Mouse (Mus musculus): ENCODE measurements at regions not wholly inside any gene's neighbourhood (a gene's known extent, or its start where the extent isn't known, plus 50 kb on each side); places are given as distances from the start of the nearest gene placed in this dataset.

DNA sequence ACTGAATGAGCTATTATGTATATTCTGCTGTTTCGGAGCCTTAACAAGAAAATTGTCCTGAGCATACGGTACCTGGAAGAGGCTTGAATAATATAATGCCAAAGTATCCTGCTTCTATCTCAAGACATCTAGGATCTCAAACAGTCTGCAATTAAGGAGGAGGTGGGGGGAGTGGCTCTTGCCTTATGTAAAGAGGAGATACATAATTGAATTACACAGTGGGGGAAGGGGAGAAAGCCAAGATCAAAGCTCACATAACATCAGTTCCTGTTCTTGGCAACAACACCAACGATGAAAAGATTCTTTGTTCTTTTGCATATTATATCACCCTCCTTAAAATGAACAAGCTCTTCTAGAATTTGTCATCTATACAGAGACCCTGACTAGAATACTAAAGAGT, 512.4 kb upstream of the Zeb2 start:
- Histone ChIP-seq H3K4me1 (ENCODE audit: control insufficient read depth, insufficient read depth, insufficient read length) (no peaks in the 10 kb centered on the region), H3K36me3 (ENCODE audit: control insufficient read depth, insufficient read depth, low read length) (no peaks in the 10 kb centered on the region), H3K27ac (ENCODE audit: insufficient read depth, low read length) (no peak overlapping the region), H3K4me3 (ENCODE audit: extremely low read depth, insufficient read depth, insufficient read length) (no peak overlapping the region), H3K27me3 (ENCODE audit: control insufficient read depth, insufficient read depth, low read length) (no peaks in the 10 kb centered on the region)
- no peak for DNase-seq (ENCODE audit: low read depth in 1 of 2, low spot score in 2 of 2)
- WGBS = 71% methylated on average over 3 of the region's 3 CpGs
- TF ChIP-seq POLR2A (IDR thresholded peaks at IDR 0.05; ENCODE audit: low read depth, low read length) = no peak
- no peak for TF ChIP-seq CTCF (IDR thresholded peaks at IDR 0.05; ENCODE audit: extremely low read depth, insufficient read depth, insufficient read length, insufficient replicate concordance)

DNA sequence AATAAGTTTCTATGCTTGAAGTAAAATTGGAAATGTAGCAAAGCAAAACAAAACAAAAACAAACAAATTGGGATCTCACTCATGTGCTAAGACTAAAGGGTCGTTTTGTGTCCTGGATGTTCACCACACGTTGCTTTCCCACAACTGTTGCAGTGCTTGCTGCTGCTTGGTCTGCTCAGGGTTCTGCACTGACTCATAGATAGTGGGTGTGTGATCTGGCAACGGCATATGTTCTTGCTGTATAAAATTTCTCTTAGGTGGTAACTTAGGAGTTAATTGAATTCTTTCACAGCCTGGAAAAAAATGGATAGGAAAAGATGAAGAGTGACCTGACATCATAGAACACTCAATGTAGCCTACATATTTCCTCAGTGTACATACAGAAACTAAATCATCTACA, 505.9 kb upstream of the Zeb2 start:
- no peak for DNase-seq (ENCODE audit: low read depth in 1 of 2, low spot score in 2 of 2)
- TF ChIP-seq POLR2A (IDR thresholded peaks at IDR 0.05; ENCODE audit: low read depth, low read length) (no peak), CTCF (IDR thresholded peaks at IDR 0.05; ENCODE audit: extremely low read depth, insufficient read depth, insufficient read length, insufficient replicate concordance) (no peak)
- Histone ChIP-seq H3K4me3 (ENCODE audit: extremely low read depth, insufficient read depth, insufficient read length) (no peak overlapping the region), H3K4me1 (ENCODE audit: control insufficient read depth, insufficient read depth, insufficient read length) (no peaks in the 10 kb centered on the region), H3K36me3 (ENCODE audit: control insufficient read depth, insufficient read depth, low read length) (no peaks in the 10 kb centered on the region), H3K27ac (ENCODE audit: insufficient read depth, low read length) (no peak overlapping the region), H3K27me3 (ENCODE audit: control insufficient read depth, insufficient read depth, low read length) (no peaks in the 10 kb centered on the region)
- WGBS = 85% methylated on average over 3 of the region's 3 CpGs

DNA sequence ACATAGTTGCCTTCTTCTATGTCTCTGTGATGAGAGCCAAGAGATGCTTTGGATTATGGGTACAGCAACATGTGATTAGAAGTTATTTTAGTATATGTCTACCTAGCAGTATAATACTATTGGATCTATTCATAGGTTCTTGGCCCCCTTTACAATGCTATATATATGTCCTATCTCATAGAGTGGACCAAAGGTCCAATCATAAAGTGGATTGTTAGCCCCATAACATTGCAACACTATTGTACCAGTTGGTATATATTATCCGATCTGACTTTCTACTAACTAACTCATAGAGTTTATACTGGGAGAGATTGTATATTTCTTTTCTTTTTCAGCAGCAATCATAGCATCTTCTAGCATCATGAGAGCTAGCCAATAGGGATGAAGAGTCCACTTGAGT, 491.7 kb upstream of the Zeb2 start:
- H3K36me3 ChIP-seq (ENCODE audit: control insufficient read depth, insufficient read depth, low read length) = no peaks in the 10 kb centered on the region
- TF ChIP-seq CTCF (IDR thresholded peaks at IDR 0.05; ENCODE audit: extremely low read depth, insufficient read depth, insufficient read length, insufficient replicate concordance) (no peak), POLR2A (IDR thresholded peaks at IDR 0.05; ENCODE audit: low read depth, low read length) (no peak)
- no peak for DNase-seq (ENCODE audit: low read depth in 1 of 2, low spot score in 2 of 2)
- H3K27ac ChIP-seq (ENCODE audit: insufficient read depth, low read length) = no peak overlapping the region
- 96% methylated on average over 1 of the region's 1 CpGs for WGBS
- H3K4me3 ChIP-seq (ENCODE audit: extremely low read depth, insufficient read depth, insufficient read length) = no peak overlapping the region
- H3K4me1 ChIP-seq (ENCODE audit: control insufficient read depth, insufficient read depth, insufficient read length) = no peaks in the 10 kb centered on the region
- H3K27me3 ChIP-seq (ENCODE audit: control insufficient read depth, insufficient read depth, low read length) = no peaks in the 10 kb centered on the region

DNA sequence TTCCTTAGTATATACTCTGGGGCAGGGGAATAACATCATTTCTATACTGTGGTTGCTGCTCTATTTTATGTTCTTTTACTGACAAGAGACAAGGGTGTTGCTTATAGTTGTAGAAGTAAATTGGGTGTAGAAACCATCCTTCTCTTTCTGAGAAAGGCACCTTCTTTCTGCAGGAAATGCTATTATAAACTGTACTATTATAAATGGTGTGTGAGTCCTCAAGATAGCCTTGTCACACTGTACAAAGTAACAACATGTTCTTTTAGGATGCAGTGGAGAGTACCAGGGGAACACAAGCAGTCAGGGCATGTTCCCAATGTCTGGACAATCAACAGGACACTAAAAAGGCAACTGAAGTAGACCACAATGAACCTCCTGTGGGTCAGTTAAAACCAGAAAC, 490.2 kb upstream of the Zeb2 start:
- H3K36me3 ChIP-seq (ENCODE audit: control insufficient read depth, insufficient read depth, low read length) = no peaks in the 10 kb centered on the region
- no peaks in the 10 kb centered on the region for H3K4me1 ChIP-seq (ENCODE audit: control insufficient read depth, insufficient read depth, insufficient read length)
- DNase-seq (ENCODE audit: low read depth in 1 of 2, low spot score in 2 of 2) = no peak

DNA sequence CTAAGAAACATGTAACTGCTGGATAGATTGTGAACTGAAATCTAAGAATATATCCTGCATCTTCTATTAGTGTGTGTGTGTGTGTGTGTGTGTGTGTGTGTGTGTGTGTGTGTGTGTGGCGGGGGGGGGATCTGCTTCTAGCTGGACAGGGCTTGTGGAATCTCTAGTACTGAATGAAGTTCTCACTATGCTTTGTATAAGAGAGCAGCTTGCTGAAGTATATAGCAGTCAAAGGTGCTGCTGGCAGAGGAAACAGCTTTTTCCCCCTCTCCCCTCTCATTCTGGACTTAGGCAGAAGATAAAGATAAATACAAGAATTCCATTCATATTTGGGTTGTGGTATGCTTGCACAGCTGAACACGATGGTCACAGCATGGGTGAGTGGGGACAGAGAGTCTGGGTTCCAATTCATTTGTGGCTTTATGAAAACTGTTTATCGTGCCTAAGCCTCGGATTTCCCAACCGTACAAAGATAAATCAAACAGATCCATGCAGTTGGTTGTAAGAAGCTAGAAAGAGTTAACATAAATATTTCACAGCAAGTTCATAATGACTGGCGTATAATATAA, 484.2 kb upstream of the Zeb2 start:
- Histone ChIP-seq H3K27me3 (ENCODE audit: control insufficient read depth, insufficient read depth, low read length) (no peaks in the 10 kb centered on the region), H3K4me1 (ENCODE audit: control insufficient read depth, insufficient read depth, insufficient read length) (no peaks in the 10 kb centered on the region), H3K36me3 (ENCODE audit: control insufficient read depth, insufficient read depth, low read length) (no peaks in the 10 kb centered on the region), H3K27ac (ENCODE audit: insufficient read depth, low read length) (no peak overlapping the region), H3K4me3 (ENCODE audit: extremely low read depth, insufficient read depth, insufficient read length) (no peak overlapping the region)
- TF ChIP-seq CTCF (IDR thresholded peaks at IDR 0.05; ENCODE audit: extremely low read depth, insufficient read depth, insufficient read length, insufficient replicate concordance) (no peak), POLR2A (IDR thresholded peaks at IDR 0.05; ENCODE audit: low read depth, low read length) (no peak)
- no peak for DNase-seq (ENCODE audit: low read depth in 1 of 2, low spot score in 2 of 2)
- WGBS = 90% methylated on average over 6 of the region's 6 CpGs

More for the DNA sequence above, 490.2 kb upstream of the Zeb2 start:
- no peak overlapping the region for H3K27ac ChIP-seq (ENCODE audit: insufficient read depth, low read length)
- H3K4me3 ChIP-seq (ENCODE audit: extremely low read depth, insufficient read depth, insufficient read length) = no peak overlapping the region
- no peaks in the 10 kb centered on the region for H3K27me3 ChIP-seq (ENCODE audit: control insufficient read depth, insufficient read depth, low read length)
- TF ChIP-seq POLR2A (IDR thresholded peaks at IDR 0.05; ENCODE audit: low read depth, low read length) (no peak), CTCF (IDR thresholded peaks at IDR 0.05; ENCODE audit: extremely low read depth, insufficient read depth, insufficient read length, insufficient replicate concordance) (no peak)

DNA sequence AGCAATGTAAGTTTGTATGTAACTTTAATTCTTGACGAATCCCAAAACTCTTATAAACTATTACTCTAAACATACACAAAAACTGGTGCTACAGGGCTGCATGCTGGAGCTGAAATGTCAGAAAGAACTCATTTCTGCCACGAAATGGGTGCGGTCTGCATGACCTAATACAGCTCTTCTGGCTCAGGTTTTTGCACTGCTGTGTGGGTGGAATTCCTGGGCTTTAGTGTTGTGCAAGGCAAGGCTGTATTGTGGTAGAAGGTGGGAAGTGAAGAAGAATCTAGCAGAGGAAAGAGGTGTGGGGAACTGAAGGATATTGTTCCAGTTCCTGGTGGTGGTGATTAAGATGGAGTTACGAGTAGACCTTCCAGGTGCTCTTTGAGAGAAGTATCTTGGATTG, 476.6 kb upstream of the Zeb2 start:
- DNase-seq (ENCODE audit: low read depth in 1 of 2, low spot score in 2 of 2) = no peak

DNA sequence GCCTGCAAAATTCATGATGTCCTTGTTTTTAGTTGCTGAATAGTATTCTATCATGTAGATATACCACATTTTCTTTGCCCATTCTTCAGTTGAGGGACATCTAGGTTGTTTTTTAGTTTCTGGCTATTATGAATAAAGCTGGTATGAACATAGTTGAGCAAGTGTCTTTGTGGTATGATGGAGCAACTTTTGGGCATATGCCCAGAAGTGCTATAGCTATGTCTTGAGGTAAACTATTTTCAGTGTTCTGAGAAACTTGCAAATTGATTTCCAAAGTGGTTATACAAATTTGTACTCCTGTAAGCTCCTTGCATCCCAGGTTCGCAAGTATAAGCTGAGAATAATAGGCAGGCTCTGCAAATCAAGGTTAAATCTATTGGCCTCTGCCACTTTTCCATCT, 473.8 kb upstream of the Zeb2 start:
- Histone ChIP-seq H3K4me1 (ENCODE audit: control insufficient read depth, insufficient read depth, insufficient read length) (no peaks in the 10 kb centered on the region), H3K27ac (ENCODE audit: insufficient read depth, low read length) (no peak overlapping the region), H3K27me3 (ENCODE audit: control insufficient read depth, insufficient read depth, low read length) (no peaks in the 10 kb centered on the region), H3K4me3 (ENCODE audit: extremely low read depth, insufficient read depth, insufficient read length) (no peak overlapping the region), H3K36me3 (ENCODE audit: control insufficient read depth, insufficient read depth, low read length) (no peaks in the 10 kb centered on the region)
- WGBS = 97% methylated on average over 1 of the region's 1 CpGs
- no peak for TF ChIP-seq POLR2A (IDR thresholded peaks at IDR 0.05; ENCODE audit: low read depth, low read length)
- TF ChIP-seq CTCF (IDR thresholded peaks at IDR 0.05; ENCODE audit: extremely low read depth, insufficient read depth, insufficient read length, insufficient replicate concordance) = no peak
- DNase-seq (ENCODE audit: low read depth in 1 of 2, low spot score in 2 of 2) = no peak

More for the DNA sequence above, 476.6 kb upstream of the Zeb2 start:
- TF ChIP-seq CTCF (IDR thresholded peaks at IDR 0.05; ENCODE audit: extremely low read depth, insufficient read depth, insufficient read length, insufficient replicate concordance) (no peak), POLR2A (IDR thresholded peaks at IDR 0.05; ENCODE audit: low read depth, low read length) (no peak)
- Histone ChIP-seq H3K27me3 (ENCODE audit: control insufficient read depth, insufficient read depth, low read length) (no peaks in the 10 kb centered on the region), H3K36me3 (ENCODE audit: control insufficient read depth, insufficient read depth, low read length) (no peaks in the 10 kb centered on the region), H3K4me3 (ENCODE audit: extremely low read depth, insufficient read depth, insufficient read length) (no peak overlapping the region), H3K4me1 (ENCODE audit: control insufficient read depth, insufficient read depth, insufficient read length) (no peaks in the 10 kb centered on the region), H3K27ac (ENCODE audit: insufficient read depth, low read length) (no peak overlapping the region)
- WGBS = 93% methylated on average over 4 of the region's 4 CpGs
